Mouse (Mus musculus) right cerebral cortex, adult 18-20 months (tissue): ENCODE results near the gene Abcb8.
A peak's percentile ranks its signal among the peaks of the same experiment; 100 is the strongest.

Experiments
- DNase-seq: peaks from one replicate; pipeline ENCODE4 v3.0.0; 2022; ENCODE audit warnings: mixed read lengths

Abcb8 gene

GRCm38 (mm10) chr5:24427981-24428402 lies 34.5 kb downstream of the Abcb8 start:
- no peak for DNase-seq

- no peak for DNase-seq
These were observed 35.1 kb downstream of the Abcb8 start for GRCm38 (mm10) chr5:24428596-24428995.

- DNase-seq = no peak
These were observed 40.5 kb downstream of the Abcb8 start for GRCm38 (mm10) chr5:24433993-24434392.

GRCm38 (mm10) chr5:24441187-24441586 lies 47.7 kb downstream of the Abcb8 start:
- no peak for DNase-seq

- no peak for DNase-seq
These were observed 48.6 kb downstream of the Abcb8 start for GRCm38 (mm10) chr5:24442029-24442428.

- no peak for DNase-seq
These were observed 49.7 kb downstream of the Abcb8 start for GRCm38 (mm10) chr5:24443204-24443603.

GRCm38 (mm10) chr5:24443927-24444326 lies 50.5 kb downstream of the Abcb8 start:
- no peak for DNase-seq

- peak; percentile 97 for DNase-seq
These were observed 51.4 kb downstream of the Abcb8 start, which contains the start of gene Fastk for GRCm38 (mm10) chr5:24444746-24445427. Gene Fastk, minus strand, starts transcription at chr5:24445287.

GRCm38 (mm10) chr5:24445428-24446080 lies 52.1 kb downstream of the Abcb8 start:
- no peak for DNase-seq

- DNase-seq = no peak
These were observed 53.2 kb downstream of the Abcb8 start for GRCm38 (mm10) chr5:24446630-24447029.

- peak; percentile 89 for DNase-seq
These were observed 54.3 kb downstream of the Abcb8 start, which contains the start of gene Tmub1 for GRCm38 (mm10) chr5:24447624-24448298. Gene Tmub1, minus strand, starts transcription at chr5:24447854.

- DNase-seq = peak; percentile 89
These were observed 58.0 kb downstream of the Abcb8 start for GRCm38 (mm10) chr5:24451264-24452029.

GRCm38 (mm10) chr5:24452030-24452690 lies 58.7 kb downstream of the Abcb8 start, which contains the start of gene Agap3:
Gene Agap3, plus strand, starts transcription at chr5:24452177.
- peak; percentile 44 for DNase-seq

- DNase-seq = peak; percentile 51
These were observed 59.3 kb downstream of the Abcb8 start for GRCm38 (mm10) chr5:24452691-24453233.

- DNase-seq = no peak
These were observed 60.0 kb downstream of the Abcb8 start for GRCm38 (mm10) chr5:24453283-24453984.

GRCm38 (mm10) chr5:24453985-24454303 lies 60.5 kb downstream of the Abcb8 start:
- DNase-seq = no peak

- DNase-seq = no peak
These were observed 61.6 kb downstream of the Abcb8 start for GRCm38 (mm10) chr5:24455076-24455475.

GRCm38 (mm10) chr5:24455613-24456012 lies 62.1 kb downstream of the Abcb8 start:
- DNase-seq = no peak
